Mouse (Mus musculus) lung, embryonic 16.5 days (tissue): ENCODE measurements at regions not wholly inside any gene's neighbourhood (a gene's known extent, or its start where the extent isn't known, plus 50 kb on each side); places are given as distances from the start of the nearest gene placed in this dataset.
A peak's percentile ranks its signal among the peaks of the same experiment; 100 is the strongest.

ENCODE experiments used
- ATAC-seq: fragments of 200-750 bp; cut with Nextera tagmentation; 2 replicates; pipeline ENCODE4 v1.8.0; 2017; ENCODE audit warnings: low read depth, mild to moderate bottlenecking, moderate library complexity
- H3K27ac ChIP-seq: fragments of 300-500 bp; sonication (generic); 2 replicates; pipeline ENCODE4 v1.5.1; 2014; ENCODE audit warnings: mild to moderate bottlenecking, control low read depth, low read length
- H3K27me3 ChIP-seq: fragments of 300-500 bp; sonication (generic); 2 replicates; pipeline ENCODE4 v1.6.1; 2014; ENCODE audit warnings: low read depth, low read length, mixed read lengths; ENCODE audit not compliant: control insufficient read depth, insufficient read depth
- H3K36me3 ChIP-seq: fragments of 300-500 bp; sonication (generic); 2 replicates; pipeline ENCODE4 v1.6.1; 2014; ENCODE audit warnings: low read length; ENCODE audit not compliant: control insufficient read depth, insufficient read depth
- H3K4me1 ChIP-seq: fragments of 300-500 bp; sonication (generic); replicated peaks from 2 replicates; pipeline ENCODE4 v1.6.1; 2014; ENCODE audit warnings: low read length, mixed read lengths; ENCODE audit not compliant: control insufficient read depth, insufficient read depth
- H3K4me2 ChIP-seq: fragments of 300-500 bp; sonication (generic); 2 replicates; pipeline ENCODE4 v1.6.1; 2014; ENCODE audit warnings: low read depth, low read length, control low read depth
- H3K4me3 ChIP-seq: fragments of 300-500 bp; sonication (generic); 2 replicates; pipeline ENCODE4 v1.5.1; 2014; ENCODE audit warnings: mild to moderate bottlenecking, low read length, control low read depth
- H3K9ac ChIP-seq: fragments of 300-500 bp; sonication (generic); 2 replicates; pipeline ENCODE4 v1.6.1; 2014; ENCODE audit warnings: low read length, control low read depth
- H3K9me3 ChIP-seq: fragments of 300-500 bp; sonication (generic); 2 replicates; pipeline ENCODE4 v1.6.1; 2016; ENCODE audit warnings: low read length; ENCODE audit not compliant: control insufficient read depth
- whole genome bisulfite sequencing: fragments of 180-500 bp; shearing (Covaris S2); extraction: QIAGEN DNeasy Blood & Tissue Kit; methylation state at CpG from one replicate; pipeline ENCODE4 v1.1.7; 2014; 5-methylcytosine and 5-hydroxymethylcytosine counted together

DNA sequence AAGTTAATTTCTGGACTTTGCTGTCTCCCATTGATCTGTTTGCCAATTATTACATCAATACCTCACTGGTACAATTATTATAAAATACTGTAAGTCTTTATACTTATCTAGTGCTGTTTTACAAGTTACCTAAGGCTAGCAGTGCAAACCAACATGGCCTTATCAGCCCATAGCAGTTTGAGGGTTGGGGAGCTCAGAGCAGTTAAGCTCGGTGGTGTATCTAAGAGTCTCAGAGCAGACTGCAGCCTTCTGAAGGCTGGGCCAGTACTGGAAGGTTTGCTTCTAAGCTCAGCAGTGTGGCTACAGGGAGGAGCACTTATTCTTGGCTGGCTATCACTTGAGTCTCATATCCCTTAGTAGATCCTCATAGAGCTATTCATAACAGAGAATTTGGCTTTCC lies 212.4 kb upstream of the Klf3 start:
- Histone ChIP-seq H3K27me3 (no peaks in the 10 kb centered on the region), H3K9ac (no peak overlapping the region), H3K4me1 (peaks cover 12% of the 10 kb centered on the region), H3K9me3 (no peaks in the 10 kb centered on the region), H3K36me3 (no peaks in the 10 kb centered on the region), H3K4me3 (no peak overlapping the region), H3K4me2 (no peak overlapping the region), H3K27ac (no peak overlapping the region)
- ATAC-seq = no peak
- WGBS = 91% methylated on average over 1 of the region's 1 CpGs

GRCm38 (mm10) chr5:64591792-64592191 lies 211.4 kb upstream of the Klf3 start:
- Histone ChIP-seq H3K27me3 (no peaks in the 10 kb centered on the region), H3K9me3 (no peaks in the 10 kb centered on the region), H3K9ac (no peak overlapping the region), H3K27ac (no peak overlapping the region), H3K4me1 (peaks cover 12% of the 10 kb centered on the region), H3K4me2 (no peak overlapping the region), H3K36me3 (no peaks in the 10 kb centered on the region), H3K4me3 (no peak overlapping the region)
- 95% methylated on average over 2 of the region's 2 CpGs for WGBS
- no peak for ATAC-seq

DNA sequence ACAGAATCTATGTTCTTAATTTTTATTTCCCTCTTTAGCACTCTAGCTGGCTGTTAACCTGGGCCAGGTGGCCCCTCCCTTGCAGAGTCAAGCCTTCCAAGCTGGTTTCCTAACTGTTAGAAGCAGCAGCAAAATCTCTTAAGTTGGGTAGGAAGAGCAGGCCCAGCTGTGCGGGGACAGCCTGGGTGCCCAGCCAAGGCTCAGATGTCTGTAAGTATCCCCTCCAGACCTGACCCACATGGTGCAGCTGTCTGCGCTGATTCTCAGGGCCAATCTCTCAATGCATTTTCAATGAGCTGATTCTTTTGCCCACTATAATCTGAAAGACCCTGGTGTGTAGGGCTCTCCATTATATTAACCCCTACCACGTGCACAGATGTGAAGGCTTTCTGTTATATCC lies 208.0 kb upstream of the Klf3 start:
- no peak for ATAC-seq
- no peaks in the 10 kb centered on the region for H3K9me3 ChIP-seq
- H3K36me3 ChIP-seq = no peaks in the 10 kb centered on the region
- peaks cover 8% of the 10 kb centered on the region for H3K4me1 ChIP-seq
- H3K27ac ChIP-seq = no peak overlapping the region
- no peak overlapping the region for H3K9ac ChIP-seq
- H3K27me3 ChIP-seq = no peaks in the 10 kb centered on the region
- H3K4me3 ChIP-seq = no peak overlapping the region
- H3K4me2 ChIP-seq = no peak overlapping the region
- 59% methylated on average over 3 of the region's 3 CpGs for whole genome bisulfite sequencing

- Histone ChIP-seq H3K27me3 (no peaks in the 10 kb centered on the region), H3K4me3 (no peak overlapping the region), H3K4me2 (no peak overlapping the region), H3K36me3 (no peaks in the 10 kb centered on the region), H3K9me3 (no peaks in the 10 kb centered on the region), H3K4me1 (peaks cover 14% of the 10 kb centered on the region), H3K9ac (no peak overlapping the region), H3K27ac (no peak overlapping the region)
- 50% methylated on average over 17 of the region's 17 CpGs for WGBS
- no peak for ATAC-seq
Measured at GRCm38 (mm10) chr5:64595751-64596344, 207.3 kb upstream of the Klf3 start.

DNA sequence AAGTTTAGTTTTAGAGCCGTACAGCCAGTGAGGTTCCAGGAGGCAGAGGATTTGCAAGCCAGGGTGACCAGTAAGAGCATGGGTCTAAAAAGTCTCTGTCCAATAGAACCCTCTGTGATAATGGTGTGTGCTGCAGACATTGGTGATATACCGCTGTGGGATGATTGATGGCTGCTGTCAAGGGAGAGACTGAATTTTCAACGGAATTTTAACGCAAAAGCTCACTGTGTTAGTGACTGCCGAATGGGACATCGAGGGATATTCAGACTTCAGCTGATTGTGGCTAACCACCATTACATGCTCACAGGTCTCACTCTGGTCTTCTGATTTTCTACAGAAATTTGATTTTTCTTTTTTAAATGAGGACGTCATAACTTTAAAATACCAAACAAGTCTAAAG lies 206.2 kb upstream of the Klf3 start:
- no peak for ATAC-seq
- no peaks in the 10 kb centered on the region for H3K36me3 ChIP-seq
- no peak overlapping the region for H3K9ac ChIP-seq
- WGBS = 63% methylated on average over 7 of the region's 7 CpGs
- H3K9me3 ChIP-seq = no peaks in the 10 kb centered on the region
- no peaks in the 10 kb centered on the region for H3K27me3 ChIP-seq
- H3K4me3 ChIP-seq = no peak overlapping the region
- no peak overlapping the region for H3K4me2 ChIP-seq
- H3K4me1 ChIP-seq = peaks cover 15% of the 10 kb centered on the region
- H3K27ac ChIP-seq = no peak overlapping the region

GRCm38 (mm10) chr5:64597451-64597850 lies 205.7 kb upstream of the Klf3 start:
- Histone ChIP-seq H3K27ac (no peak overlapping the region), H3K27me3 (no peaks in the 10 kb centered on the region), H3K36me3 (no peaks in the 10 kb centered on the region), H3K4me3 (no peak overlapping the region), H3K4me2 (no peak overlapping the region), H3K9me3 (no peaks in the 10 kb centered on the region), H3K9ac (no peak overlapping the region), H3K4me1 (peaks cover 15% of the 10 kb centered on the region)
- no peak for ATAC-seq
- 89% methylated on average over 3 of the region's 3 CpGs for WGBS

DNA sequence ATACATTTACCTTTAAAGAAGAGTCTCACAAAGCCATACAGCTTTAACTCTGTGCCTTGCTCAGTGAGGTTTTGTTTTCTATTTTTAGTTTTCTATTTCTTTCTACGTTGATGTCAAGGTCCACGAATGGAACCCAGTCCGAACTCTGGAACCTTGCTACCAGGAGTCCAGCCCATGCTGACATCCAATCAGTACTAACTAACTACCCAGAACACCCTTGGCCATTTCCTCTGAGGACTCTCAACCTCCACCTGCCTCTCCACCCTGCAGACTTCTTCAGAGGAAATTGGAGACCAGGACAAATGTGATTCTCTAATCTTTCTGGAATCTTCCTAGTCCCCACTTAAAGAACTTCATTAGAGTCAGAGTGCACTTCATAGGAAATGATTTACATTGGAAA lies 204.6 kb upstream of the Klf3 start:
- Histone ChIP-seq H3K4me1 (peaks cover 15% of the 10 kb centered on the region), H3K27ac (0 out of 2 replicates have a peak overlapping the region, but pooled peaks have one; percentile 18)
- WGBS = 64% methylated on average over 3 of the region's 3 CpGs

GRCm38 (mm10) chr5:64599015-64599414 lies 204.2 kb upstream of the Klf3 start:
- Histone ChIP-seq H3K27me3 (no peaks in the 10 kb centered on the region), H3K4me3 (no peak overlapping the region), H3K36me3 (no peaks in the 10 kb centered on the region), H3K4me2 (no peak overlapping the region), H3K4me1 (peaks cover 15% of the 10 kb centered on the region), H3K9me3 (no peaks in the 10 kb centered on the region), H3K9ac (no peak overlapping the region), H3K27ac (0 out of 2 replicates have a peak overlapping the region, but pooled peaks have one; percentile 18)
- WGBS = 32% methylated on average over 3 of the region's 3 CpGs
- ATAC-seq = no peak

More for the DNA sequence above, 204.6 kb upstream of the Klf3 start:
- no peak overlapping the region for H3K9ac ChIP-seq
- ATAC-seq = no peak
- no peaks in the 10 kb centered on the region for H3K9me3 ChIP-seq
- no peak overlapping the region for H3K4me3 ChIP-seq
- H3K4me2 ChIP-seq = no peak overlapping the region
- no peaks in the 10 kb centered on the region for H3K36me3 ChIP-seq
- no peaks in the 10 kb centered on the region for H3K27me3 ChIP-seq

DNA sequence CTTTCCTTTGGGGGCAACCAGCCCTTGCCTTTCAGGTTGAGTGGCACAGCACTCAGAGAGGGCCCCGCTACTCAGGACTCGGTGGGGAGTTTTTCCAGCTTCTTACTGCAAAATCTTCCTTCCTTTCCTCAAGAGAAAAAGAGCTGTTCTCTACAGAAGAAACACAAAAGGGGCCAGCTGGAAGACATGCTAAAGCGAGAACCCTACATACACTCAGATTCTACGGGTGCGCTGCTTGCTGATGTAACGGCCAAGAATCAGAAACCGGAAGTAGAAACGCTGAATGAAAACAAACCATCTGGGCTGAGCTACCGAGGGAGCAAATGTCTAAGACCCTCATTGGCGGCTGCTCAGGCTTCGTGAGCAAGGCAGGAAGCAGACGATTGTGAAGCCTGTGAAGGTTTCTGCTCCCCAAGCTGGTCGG lies 203.3 kb upstream of the Klf3 start:
- Histone ChIP-seq H3K36me3 (no peaks in the 10 kb centered on the region), H3K9me3 (no peaks in the 10 kb centered on the region), H3K27me3 (no peaks in the 10 kb centered on the region), H3K4me1 (peaks cover 15% of the 10 kb centered on the region), H3K4me2 (peak overlapping the region; percentile 47), H3K9ac (peak overlapping the region; percentile 12), H3K27ac (peak overlapping the region; percentile 34), H3K4me3 (peak overlapping the region; percentile 9)
- ATAC-seq = peak; percentile 84
- WGBS = 24% methylated on average over 13 of the region's 13 CpGs

DNA sequence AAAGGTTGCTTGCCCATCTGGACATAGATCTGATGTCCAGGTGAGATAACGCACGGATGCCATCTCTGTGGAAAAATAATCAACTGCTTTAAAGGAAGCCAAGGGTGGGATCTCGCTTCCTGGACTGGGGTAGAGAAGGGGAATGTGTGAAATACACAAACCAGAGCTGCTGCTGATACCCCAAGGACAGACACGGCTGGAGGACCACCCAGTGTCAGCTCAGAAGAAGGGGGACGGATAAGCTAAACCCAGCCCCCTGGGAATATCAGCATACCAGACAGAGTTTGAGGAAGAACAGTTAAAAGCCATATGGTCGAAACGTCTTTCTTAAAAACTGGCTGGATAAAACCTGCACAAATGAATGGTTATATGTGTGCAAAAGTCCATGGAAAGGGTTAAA lies 202.8 kb upstream of the Klf3 start:
- no peaks in the 10 kb centered on the region for H3K27me3 ChIP-seq
- peak; percentile 73; the same call in 1 of the 2 replicates for ATAC-seq
- H3K4me3 ChIP-seq = peak overlapping the region; percentile 9
- no peaks in the 10 kb centered on the region for H3K9me3 ChIP-seq
- H3K9ac ChIP-seq = peak overlapping the region; percentile 3; the same call in 1 of the 2 replicates
- peaks cover 12% of the 10 kb centered on the region for H3K4me1 ChIP-seq
- H3K36me3 ChIP-seq = no peaks in the 10 kb centered on the region
- H3K27ac ChIP-seq = peak overlapping the region; percentile 34
- H3K4me2 ChIP-seq = peak overlapping the region; percentile 47
- 30% methylated on average over 7 of the region's 7 CpGs for WGBS
